Mouse (Mus musculus) testis, adult 10 weeks (tissue): Measurements from ENCODE around the gene Cdh7. TPM values are rescaled to one million over a fixed set of nuclear protein-coding genes. Genes with fewer than 3 reads are reported as not detected.

Experiments
- polyA plus RNA-seq: library from polyadenylated mRNA; stranded (reverse); fragments of 350-450 nt; fragmentation: Illumina TruSeq; extraction: RNeasy Lipid Tissue Mini Kit (QIAGEN cat#74804); gene quantifications from one replicate; pipeline ENCODE4 v1.2.3, GENCODE M21; 2014; ENCODE audit warnings: low read depth, low replicate concordance

The Cdh7 gene
- not detected for polyA plus RNA-seq

DNA sequence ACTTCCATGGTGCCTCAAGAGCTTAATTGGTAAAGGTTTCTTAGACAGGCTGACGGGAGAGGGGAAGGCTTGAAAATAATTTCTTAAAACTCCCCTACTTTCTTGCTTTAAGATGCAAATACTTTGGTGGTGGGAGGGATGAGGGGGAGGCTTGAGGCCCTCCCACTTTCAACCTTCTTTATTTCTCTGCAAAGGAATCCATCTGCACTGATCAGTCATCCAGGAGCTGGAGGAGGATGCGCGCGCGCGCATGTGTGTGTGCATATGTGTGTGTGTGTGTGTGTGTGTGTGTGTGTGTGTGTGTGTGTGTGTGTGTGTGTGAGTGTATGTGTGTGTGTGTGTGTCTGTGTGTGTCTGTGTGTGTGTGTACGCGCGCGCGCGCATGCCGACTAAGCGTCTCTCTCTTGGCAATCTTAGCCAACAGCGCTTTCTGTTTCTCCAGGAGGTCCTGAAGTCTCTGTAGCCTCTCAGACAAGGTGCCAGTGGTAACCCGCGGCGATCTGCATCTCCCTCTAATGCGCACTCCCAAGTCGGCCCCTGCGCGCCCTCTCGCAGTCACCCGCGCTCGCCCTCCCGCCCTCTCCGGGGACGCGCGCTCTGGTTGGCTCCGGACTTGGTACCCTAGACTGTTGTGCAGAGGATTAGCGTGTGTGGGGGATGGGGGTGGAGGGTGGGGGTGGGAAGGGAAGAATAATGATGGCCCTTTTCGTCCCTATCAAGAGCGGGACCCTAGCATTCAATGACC is at the start of gene Cdh7:
Gene Cdh7, plus strand, starts transcription at position 368 of the 745 bp plus-strand sequence.

